Mouse (Mus musculus): Measurements from ENCODE around the gene Slc9a3r1. TPM values are rescaled to one million over a fixed set of nuclear protein-coding genes. Genes with fewer than 3 reads are reported as not detected.

Slc9a3r1 gene
- polyA plus RNA-seq, 1 experiment from 2014 or later, result 35.2 TPM

DNA sequence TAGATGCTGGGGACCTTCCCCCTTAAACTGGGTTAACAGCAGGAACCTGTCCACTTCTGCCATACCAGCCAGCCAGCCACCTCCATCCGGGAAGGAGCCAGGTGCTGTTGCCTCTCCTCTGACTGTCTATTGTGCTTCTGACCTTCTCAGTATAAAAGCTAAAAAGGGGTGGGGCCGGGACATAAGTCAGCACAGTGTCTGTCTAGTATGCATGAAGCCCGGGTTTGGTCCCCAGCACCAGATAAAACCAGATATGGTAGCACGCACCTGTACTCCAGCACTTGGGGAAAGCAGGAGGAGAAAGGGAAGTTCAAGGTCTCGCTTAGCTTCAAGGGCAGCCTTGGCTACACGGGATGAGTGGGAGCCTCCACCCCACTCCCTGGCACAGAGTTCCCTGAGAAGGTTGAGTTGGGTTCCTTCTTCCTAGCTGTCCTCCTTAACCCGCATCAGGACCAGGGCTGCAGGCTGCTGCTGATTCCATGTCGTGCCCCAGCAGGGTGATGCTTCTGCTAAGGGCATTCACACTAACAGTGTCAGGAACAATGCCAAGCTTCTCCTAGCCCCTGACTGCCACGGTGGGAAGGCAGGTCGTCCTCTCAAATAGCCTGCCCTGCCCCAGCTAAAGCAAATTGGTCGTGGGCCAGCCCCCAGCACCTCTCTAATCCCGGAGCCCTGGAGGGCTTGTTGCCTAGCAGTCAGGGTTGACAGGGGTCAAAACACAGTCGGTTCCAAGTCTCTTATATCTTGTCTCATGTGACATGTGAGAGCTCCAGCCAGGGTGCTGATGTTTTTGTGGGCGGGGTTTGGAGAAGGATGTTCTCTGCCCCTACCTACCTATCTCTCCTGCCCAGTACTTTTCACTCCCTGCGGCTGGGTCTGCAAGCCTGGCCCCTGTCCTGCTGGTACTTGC, 66.1 kb downstream of the Slc9a3r1 start:
- DNase-seq (ENCODE audit: low spot score) (no peak), ATAC-seq (replicated peaks; ENCODE audit: low FRiP score) (no peak)
- Histone ChIP-seq H3K36me3 (ENCODE audit: control insufficient read depth, insufficient read depth, low read length) (no peaks in the 10 kb centered on the region), H3K9me3 (ENCODE audit: control insufficient read depth, low read length) (no peaks in the 10 kb centered on the region), H3K4me3 (ENCODE audit: low read depth, low read length) (no peak overlapping the region), H3K27me3 (ENCODE audit: control insufficient read depth, insufficient read depth, low read length) (no peaks in the 10 kb centered on the region; the same call in 1 of the 2 replicates), H3K9ac (ENCODE audit: low read length) (no peak overlapping the region), H3K4me2 (ENCODE audit: low read depth, low read length, severe bottlenecking) (no peak overlapping the region), H3K4me1 (replicated peaks; ENCODE audit: control insufficient read depth, insufficient read depth, low read length) (peaks cover 24% of the 10 kb centered on the region), H3K27ac (ENCODE audit: low read depth, low read length) (no peak overlapping the region)
- WGBS, result 52% methylated on average over 15 of the region's 15 CpGs

Other genes starting within 250 kb of the Slc9a3r1 start
- 0.15 TPM in 1 of 2 replicates, not detected in the other for gene Cd300lb, start 229.0 kb upstream of the Slc9a3r1 start, polyA plus RNA-seq (2014; fragmentation: Nextera tagmentation; extraction: Ambion mirVana)
- gene Cd300c, start 194.2 kb upstream of the Slc9a3r1 start, polyA plus RNA-seq (2014; fragmentation: Nextera tagmentation; extraction: Ambion mirVana), result not detected in 2 replicates
- gene Cd300ld, start 173.4 kb upstream of the Slc9a3r1 start, polyA plus RNA-seq (2014; fragmentation: Nextera tagmentation; extraction: Ambion mirVana), result not detected in 2 replicates
- gene Cd300c2, start 161.5 kb upstream of the Slc9a3r1 start, polyA plus RNA-seq (2014; fragmentation: Nextera tagmentation; extraction: Ambion mirVana), result 0.65 and 0.77 TPM in 2 replicates
- gene Cd300ld2, start 147.1 kb upstream of the Slc9a3r1 start, polyA plus RNA-seq (2014; fragmentation: Nextera tagmentation; extraction: Ambion mirVana), result not detected in 2 replicates
- gene Cd300ld4, start 136.3 kb upstream of the Slc9a3r1 start, polyA plus RNA-seq (2014; fragmentation: Nextera tagmentation; extraction: Ambion mirVana), result not detected in 2 replicates
- gene Cd300ld5, start 125.6 kb upstream of the Slc9a3r1 start, polyA plus RNA-seq (2014; fragmentation: Nextera tagmentation; extraction: Ambion mirVana), result not detected in 2 replicates
- not detected in 2 replicates for gene Cd300ld3, start 114.9 kb upstream of the Slc9a3r1 start, polyA plus RNA-seq (2014; fragmentation: Nextera tagmentation; extraction: Ambion mirVana)
- not detected in 2 replicates for gene Cd300e, start 101.2 kb upstream of the Slc9a3r1 start, polyA plus RNA-seq (2014; fragmentation: Nextera tagmentation; extraction: Ambion mirVana)
- gene Rab37, start 71.9 kb upstream of the Slc9a3r1 start, polyA plus RNA-seq (2014; fragmentation: Nextera tagmentation; extraction: Ambion mirVana), result 0.83 and 0.98 TPM in 2 replicates
- gene Cd300lf, start 29.3 kb upstream of the Slc9a3r1 start, polyA plus RNA-seq (2014; fragmentation: Nextera tagmentation; extraction: Ambion mirVana), result not detected in 2 replicates
- 8.8 and 9.2 TPM in 2 replicates for gene Tmem104, start 24.1 kb downstream of the Slc9a3r1 start, polyA plus RNA-seq (2014; fragmentation: Nextera tagmentation; extraction: Ambion mirVana)
- gene Nat9, start 24.5 kb downstream of the Slc9a3r1 start, polyA plus RNA-seq (2014; fragmentation: Nextera tagmentation; extraction: Ambion mirVana), result 13.8 and 16.0 TPM in 2 replicates
- 0.12 TPM in 1 of 2 replicates, not detected in the other for gene Grin2c, start 103.9 kb downstream of the Slc9a3r1 start, polyA plus RNA-seq (2014; fragmentation: Nextera tagmentation; extraction: Ambion mirVana)
- 13.8 and 15.6 TPM in 2 replicates for gene Fdxr, start 113.7 kb downstream of the Slc9a3r1 start, polyA plus RNA-seq (2014; fragmentation: Nextera tagmentation; extraction: Ambion mirVana)
- 0.25 and 0.45 TPM in 2 replicates for gene Fads6, start 134.3 kb downstream of the Slc9a3r1 start, polyA plus RNA-seq (2014; fragmentation: Nextera tagmentation; extraction: Ambion mirVana)
- gene Otop2, start 143.8 kb downstream of the Slc9a3r1 start, polyA plus RNA-seq (2014; fragmentation: Nextera tagmentation; extraction: Ambion mirVana), result not detected in 2 replicates
- not detected in 2 replicates for gene Ush1g, start 158.7 kb downstream of the Slc9a3r1 start, polyA plus RNA-seq (2014; fragmentation: Nextera tagmentation; extraction: Ambion mirVana)
- gene Otop3, start 171.4 kb downstream of the Slc9a3r1 start, polyA plus RNA-seq (2014; fragmentation: Nextera tagmentation; extraction: Ambion mirVana), result not detected in 2 replicates
- gene Hid1, start 204.4 kb downstream of the Slc9a3r1 start, polyA plus RNA-seq (2014; fragmentation: Nextera tagmentation; extraction: Ambion mirVana), result 22.3 and 26.0 TPM in 2 replicates
- gene Cdr2l, start 218.6 kb downstream of the Slc9a3r1 start, polyA plus RNA-seq (2014; fragmentation: Nextera tagmentation; extraction: Ambion mirVana), result 29.0 and 29.7 TPM in 2 replicates
- gene Mrpl58, start 240.4 kb downstream of the Slc9a3r1 start, polyA plus RNA-seq (2014; fragmentation: Nextera tagmentation; extraction: Ambion mirVana), result 253 and 265 TPM in 2 replicates